Mouse (Mus musculus) left cerebral cortex, postnatal 14 days (tissue): ENCODE data around the gene Gm20388. TPM values are rescaled to one million over a fixed set of nuclear protein-coding genes. Genes with fewer than 3 reads are reported as not detected.
A peak's percentile ranks its signal among the peaks of the same experiment; 100 is the strongest.
"Not testable (repeated sequence)": the region's sequence is repeated elsewhere in the genome, so short reads cannot be mapped to it uniquely, and the experiment has no call there.

Experiments
- DNase-seq, 2 experiments: peaks; one replicate each; pipeline ENCODE4 v3.0.0; 2021 to 2022; ENCODE audit warnings: low spot score in 2 of 2, mixed read lengths in 1 of 2
- intact Hi-C: fragments of 180-260 bp; cut with DNase I; formaldehyde crosslinking; loops from one replicate; pipeline ENCODE4 v1.15.1; 2025
- total RNA-seq, 2 experiments: library from RNA; stranded (reverse); gene quantifications; 2 replicates each; pipeline ENCODE4 v1.2.3; 2021

Gene Gm20388
- total RNA-seq, 2 experiments from 2014 or later: 2.8 to 7.3 TPM

GRCm38 (mm10) chr8:121572121-121572520 lies 1661.5 kb downstream of the Gm20388 start:
- intact Hi-C loops: no loop called here
- no peak for DNase-seq

- no peak for DNase-seq
- intact Hi-C loops: no loop called here
Observed at GRCm38 (mm10) chr8:121573275-121573674, 1662.6 kb downstream of the Gm20388 start.

GRCm38 (mm10) chr8:121575661-121576060 lies 1665.0 kb downstream of the Gm20388 start:
- intact Hi-C loops: no loop called here
- no peak for DNase-seq

- DNase-seq: peak in 1 of 2 experiments; percentile 62
Observed at GRCm38 (mm10) chr8:121577751-121578675, 1667.4 kb downstream of the Gm20388 start.

GRCm38 (mm10) chr8:121578676-121579451 lies 1668.2 kb downstream of the Gm20388 start, which contains the start of gene Fbxo31:
Gene Fbxo31 (minus strand): TSS chr8:121578806.
- DNase-seq: peak; percentile 91 to 92
- intact Hi-C loops: no loop called here

More at GRCm38 (mm10) chr8:121577751-121578675, 1667.4 kb downstream of the Gm20388 start:
- intact Hi-C loops: no loop called here

- intact Hi-C loops: no loop called here
- no peak for DNase-seq
Observed at GRCm38 (mm10) chr8:121580465-121580864, 1669.8 kb downstream of the Gm20388 start.

GRCm38 (mm10) chr8:121583653-121584052 lies 1673.0 kb downstream of the Gm20388 start:
- DNase-seq: no peak
- intact Hi-C loops: no loop called here

- intact Hi-C loops: no loop called here
- no peak for DNase-seq
Observed at GRCm38 (mm10) chr8:121584730-121585129, 1674.1 kb downstream of the Gm20388 start.

GRCm38 (mm10) chr8:121585159-121585825 lies 1674.7 kb downstream of the Gm20388 start:
- intact Hi-C loops: no loop called here
- DNase-seq: peak; percentile 100

GRCm38 (mm10) chr8:121588750-121589149 lies 1678.1 kb downstream of the Gm20388 start:
- intact Hi-C loops: no loop called here

GRCm38 (mm10) chr8:121589205-121589726 lies 1678.6 kb downstream of the Gm20388 start:
- intact Hi-C loops: no loop called here
- DNase-seq: no peak

More at GRCm38 (mm10) chr8:121588750-121589149, 1678.1 kb downstream of the Gm20388 start:
- no peak for DNase-seq

GRCm38 (mm10) chr8:121590203-121591177 lies 1679.8 kb downstream of the Gm20388 start, which contains the start of gene Map1lc3b:
Gene Map1lc3b (plus strand): TSS chr8:121590361.
- intact Hi-C loops: no loop called here

GRCm38 (mm10) chr8:121591178-121592066 lies 1680.8 kb downstream of the Gm20388 start:
- intact Hi-C loops: no loop called here
- peak in 1 of 2 experiments; percentile 37 for DNase-seq

More at GRCm38 (mm10) chr8:121590203-121591177, 1679.8 kb downstream of the Gm20388 start, which contains the start of gene Map1lc3b:
- peak; percentile 97 for DNase-seq

GRCm38 (mm10) chr8:121593293-121593692 lies 1682.7 kb downstream of the Gm20388 start:
- intact Hi-C loops: no loop called here
- DNase-seq: no peak

- peak in 1 of 2 experiments; percentile 47 for DNase-seq
- intact Hi-C loops: no loop called here
Observed at GRCm38 (mm10) chr8:121593983-121594382, 1683.3 kb downstream of the Gm20388 start.

GRCm38 (mm10) chr8:121597492-121597891 lies 1686.9 kb downstream of the Gm20388 start:
- DNase-seq, intact Hi-C loops: not testable (repeated sequence)

GRCm38 (mm10) chr8:121598190-121598589 lies 1687.5 kb downstream of the Gm20388 start:
- intact Hi-C loops: no loop called here
- DNase-seq: no peak
